Mouse (Mus musculus) erythroblast, embryonic 14.5 days (primary cell): Measurements from ENCODE around the gene Gm48551.

Source experiments
- GATA1 ChIP-seq: IDR thresholded peaks from 2 replicates; pipeline ENCODE4 v1.6.1; 2012; ENCODE audit warnings: low read length, inconsistent platforms, mixed read lengths
- TAL1 ChIP-seq: IDR thresholded peaks from 3 replicates; pipeline ENCODE4 v1.6.1; 2012; ENCODE audit warnings: low read length, inconsistent platforms, mixed read lengths

GRCm38 (mm10) chr10:81407539-81408423 lies 23.5 kb downstream of the Gm48551 start:
- TF ChIP-seq TAL1 (no peak), GATA1 (no peak)
